In the genomic region with DNA sequence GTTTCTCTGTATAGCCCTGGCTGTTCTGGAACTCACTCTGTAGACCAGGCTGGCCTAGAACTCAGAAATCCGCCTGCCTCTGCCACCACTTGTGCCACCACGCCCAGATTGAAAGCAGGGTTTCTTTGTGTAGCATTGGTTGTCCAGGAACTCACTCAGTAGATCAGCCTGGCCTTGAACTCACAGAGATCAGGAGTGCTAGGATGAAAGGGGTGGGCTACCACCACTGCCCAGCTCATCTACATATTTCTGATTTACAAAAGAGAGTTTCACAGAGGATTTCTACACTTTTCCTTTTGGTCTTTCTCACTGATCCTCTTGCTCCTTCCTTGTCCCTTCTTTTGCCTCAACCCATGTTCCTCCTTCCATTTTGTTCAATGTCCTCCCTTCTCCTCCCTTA, we compare ENCODE assay signal across 14 mouse cellular contexts. TPM values are rescaled to one million over a fixed set of nuclear protein-coding genes. Genes with fewer than 3 reads are reported as not detected.
DNase-seq lines count a peak whose midpoint lies in the region.
"Had no signal": no experiment of that assay in that cellular context is flagged by ENCODE, and none has a peak within 500 bp of the region (broad histone marks: within the 10 kb centered on the region; RNA-seq: fewer than 3 reads in every experiment).

No protein-coding gene starts in this region.

- DNase-seq in ES-CJ7 (ENCODE audit: low read depth, low spot score) (peak; percentile 88), R1 (ENCODE audit: low read depth, low spot score) (peak; percentile 86)
- no peak for DNase-seq in urinary bladder, postnatal 10 days (ENCODE audit: low spot score)
- DNase-seq in gastrocnemius, adult 18-20 months (ENCODE audit: low spot score): no peak
- no peak for DNase-seq in left cerebral cortex, adult 18-20 months (ENCODE audit: low spot score in 2 of 2)
- DNase-seq: adrenal gland, adult 8-10 months; adrenal gland, postnatal 14 days; adrenal gland, postnatal 36 days; cerebellum, adult 11-12 months; cerebellum, adult 2 months; cerebellum, adult 9-10 months; cerebellum, postnatal 10 days; cerebellum, postnatal 25 days had no signal

RNA-seq across cellular contexts. Expression of a gene that starts 53.1 kb away (rescaled TPM):
- 10 to 100 TPM; 62.4 to 63.1 TPM for total RNA-seq in gastrocnemius, adult 18-20 months (2021)
- not detected for total RNA-seq in left cerebral cortex, adult 18-20 months (2021)
- total RNA-seq: adrenal gland, adult 8-10 months; adrenal gland, postnatal 14 days; G1E had no signal

Comparison
In these comparisons a context has a peak if more than half of its experiments do, and no peak if none do; other contexts are left out.
1. DNase-seq: peak in ES-CJ7 (single experiment) and R1 (single experiment); none in urinary bladder, postnatal 10 days (single experiment), gastrocnemius, adult 18-20 months (single experiment) and left cerebral cortex, adult 18-20 months (0 of 2).
2. RNA of a gene that starts 53.1 kb away (total RNA-seq): 62.4 to 63.1 TPM in gastrocnemius, adult 18-20 months; not detected in left cerebral cortex, adult 18-20 months; every median in the first group is over 10 times any median in the second.